Mouse (Mus musculus) mammary gland, adult 2 months (tissue): ENCODE results near the gene Gm12789. TPM values are rescaled to one million over a fixed set of nuclear protein-coding genes. Genes with fewer than 3 reads are reported as not detected.

Source experiments
- polyA plus RNA-seq: library from polyadenylated mRNA; depleted of rRNA; stranded (reverse); fragments of >200 nt; gene quantifications from 2 replicates; pipeline ENCODE4 v1.2.3, GENCODE M21; 2012; ENCODE audit warnings: low replicate concordance; rRNA removed

Gene Gm12789
- not detected in 2 replicates for polyA plus RNA-seq

DNA sequence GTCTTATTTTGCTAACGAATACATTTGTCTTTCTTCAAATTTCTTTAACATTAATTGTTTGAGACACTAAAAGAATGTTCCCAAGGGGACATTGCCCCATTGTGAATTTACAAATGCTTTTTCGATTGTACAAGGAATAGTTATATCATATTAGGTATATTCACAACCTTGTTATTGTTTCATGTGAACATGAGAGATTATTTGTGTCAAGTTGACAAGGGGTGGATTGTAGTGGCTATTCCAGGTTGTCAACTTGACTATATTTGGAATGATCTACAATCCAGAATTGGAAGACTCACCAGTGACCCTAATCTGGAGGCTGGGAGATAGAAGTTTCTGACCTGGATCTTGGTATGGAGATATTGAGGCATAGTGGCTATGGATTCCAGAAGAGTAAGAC is at the start of gene Gm12789:
TSS of gene Gm12789 (plus strand) at position 301 of the 400 bp plus-strand sequence.

DNA sequence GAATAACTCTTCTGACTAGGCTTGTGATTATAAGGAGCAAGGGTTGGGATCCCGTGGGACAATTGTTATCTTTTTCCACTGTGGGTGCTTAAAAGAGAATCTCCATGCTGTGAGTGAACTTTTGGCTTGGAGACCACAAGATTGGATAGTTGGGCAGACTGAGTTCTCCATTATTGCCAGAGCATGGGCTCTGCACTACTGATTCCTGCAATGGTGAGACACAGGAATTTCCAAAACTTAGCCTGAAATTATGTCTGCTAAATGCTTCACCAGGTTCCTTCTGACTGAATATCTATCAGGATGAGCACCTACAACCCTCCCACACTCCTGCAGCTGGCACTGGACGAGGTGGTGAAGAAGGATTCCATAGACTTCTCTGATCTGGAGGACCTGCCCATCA is 46.3 kb upstream of the Gm12789 start, which contains the start of gene Gm12794:
TSS of gene Gm12794 (plus strand) at position 301 of the 400 bp plus-strand sequence.

DNA sequence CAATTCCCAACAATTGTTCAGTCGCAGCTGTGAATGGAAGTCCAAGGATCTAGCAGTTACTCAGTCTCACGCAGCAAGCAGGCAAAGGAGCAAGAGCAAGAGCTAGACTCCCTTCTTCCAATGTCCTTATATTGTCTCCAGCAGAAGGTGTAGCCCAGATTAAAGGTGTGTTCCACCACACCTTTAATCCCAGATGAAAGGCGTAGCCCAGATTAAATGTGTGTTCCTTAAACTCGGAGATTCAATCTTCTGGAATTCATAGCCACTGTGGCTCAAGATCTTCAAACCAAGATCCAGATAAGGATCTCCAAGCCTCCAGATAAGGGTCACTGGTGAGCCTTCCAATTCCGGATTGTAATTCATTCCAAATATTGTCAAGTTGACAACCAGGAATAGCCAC is 5.5 kb upstream of the Gm12789 start, which contains the start of gene Gm12790:
TSS of gene Gm12790 (minus strand) at position 101 of the 400 bp plus-strand sequence.

Other genes starting within 250 kb of the Gm12789 start
- gene B020004J07Rik, start 142.6 kb upstream of the Gm12789 start, polyA plus RNA-seq = not detected in 2 replicates
- not detected in 2 replicates for gene C130073F10Rik, start 92.8 kb upstream of the Gm12789 start, polyA plus RNA-seq
- not detected in 2 replicates for gene Gm12800, start 77.5 kb upstream of the Gm12789 start, polyA plus RNA-seq
- not detected in 2 replicates for gene Gm12794, start 46.2 kb upstream of the Gm12789 start, polyA plus RNA-seq
- not detected in 2 replicates for gene Gm12790, start 5.6 kb upstream of the Gm12789 start, polyA plus RNA-seq
- gene Pde4b, start 100.9 kb downstream of the Gm12789 start, polyA plus RNA-seq = 9.6 and 22.1 TPM in 2 replicates